Mouse (Mus musculus): ENCODE results near the gene Dlgap1.

Gene Dlgap1

DNA sequence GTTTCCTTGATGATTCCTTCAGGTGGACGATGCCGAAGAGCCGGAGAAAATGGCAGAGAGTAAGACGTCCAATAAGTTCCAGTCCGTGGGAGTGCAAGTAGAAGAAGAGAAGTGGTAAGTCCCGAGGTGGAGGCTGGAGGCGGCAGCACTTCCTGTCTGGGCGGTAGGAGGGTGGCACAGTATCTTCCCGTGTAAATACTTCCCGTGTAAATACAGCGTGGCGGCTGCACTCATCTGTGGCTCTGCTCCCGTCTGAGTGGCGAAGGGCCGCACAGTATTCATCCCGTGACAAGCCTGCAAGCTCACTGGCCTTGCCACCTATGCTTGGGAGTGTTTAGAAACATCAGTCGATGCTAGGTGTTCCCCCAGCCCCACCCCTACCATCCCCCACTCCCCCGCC lies 797.1 kb downstream of the Dlgap1 start:
- DNase-seq, result no peak

DNA sequence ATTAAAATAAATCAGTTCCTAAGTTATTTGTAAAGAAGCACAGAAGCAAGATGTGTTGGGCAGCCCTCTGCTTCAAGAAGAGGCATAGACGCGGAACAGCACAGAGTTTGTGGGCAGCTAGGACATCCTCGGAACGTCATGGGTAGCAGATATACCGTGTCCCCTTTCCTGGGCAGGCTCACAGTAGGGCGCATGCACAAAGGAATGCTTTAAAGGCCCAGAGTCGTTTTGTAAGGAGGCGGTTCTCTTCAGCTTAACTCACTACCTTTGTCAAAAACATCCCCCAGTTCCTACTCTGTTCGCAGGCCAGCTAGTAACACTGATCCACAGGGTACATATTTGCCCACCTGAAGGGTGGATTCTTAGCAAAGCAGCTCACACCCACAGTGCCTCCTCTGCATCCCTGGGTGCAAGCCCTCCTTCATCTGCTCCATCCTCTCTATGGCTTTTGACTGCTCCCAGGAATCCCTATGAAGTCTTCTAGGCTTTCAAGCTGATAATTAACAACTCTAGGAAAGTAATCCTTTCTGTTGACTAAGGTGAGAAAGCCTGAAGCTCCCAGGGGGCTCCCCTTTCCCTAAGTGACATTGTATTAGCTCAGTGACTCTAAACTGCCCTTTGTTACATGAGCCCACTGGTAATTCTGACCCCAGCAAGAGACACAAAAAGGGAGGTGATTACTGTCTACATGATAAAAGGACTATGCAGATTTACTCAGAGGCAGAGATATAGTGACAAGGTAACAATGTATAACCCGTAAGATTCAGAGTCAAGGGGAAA lies 803.4 kb downstream of the Dlgap1 start:
- no peak for DNase-seq

DNA sequence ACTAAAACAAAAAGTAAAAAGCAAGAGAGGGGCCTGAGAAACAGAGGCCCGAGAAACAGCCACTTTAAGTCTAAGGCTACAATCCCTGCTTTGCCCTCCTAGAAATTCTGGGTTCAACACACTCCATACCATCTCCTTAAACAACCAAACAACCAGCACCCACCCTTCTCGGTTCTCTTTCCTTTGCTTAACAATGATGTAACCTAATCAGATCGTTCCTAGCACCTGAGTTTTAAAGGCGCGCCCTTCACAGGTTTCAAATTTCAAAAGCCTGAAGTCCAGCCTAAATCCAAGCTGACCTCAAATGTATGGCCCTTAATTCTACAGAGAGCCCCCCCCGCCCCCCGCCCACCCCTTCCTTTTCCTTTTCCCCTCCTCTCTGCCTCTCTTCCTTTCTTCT lies 810.9 kb downstream of the Dlgap1 start:
- DNase-seq, result no peak

DNA sequence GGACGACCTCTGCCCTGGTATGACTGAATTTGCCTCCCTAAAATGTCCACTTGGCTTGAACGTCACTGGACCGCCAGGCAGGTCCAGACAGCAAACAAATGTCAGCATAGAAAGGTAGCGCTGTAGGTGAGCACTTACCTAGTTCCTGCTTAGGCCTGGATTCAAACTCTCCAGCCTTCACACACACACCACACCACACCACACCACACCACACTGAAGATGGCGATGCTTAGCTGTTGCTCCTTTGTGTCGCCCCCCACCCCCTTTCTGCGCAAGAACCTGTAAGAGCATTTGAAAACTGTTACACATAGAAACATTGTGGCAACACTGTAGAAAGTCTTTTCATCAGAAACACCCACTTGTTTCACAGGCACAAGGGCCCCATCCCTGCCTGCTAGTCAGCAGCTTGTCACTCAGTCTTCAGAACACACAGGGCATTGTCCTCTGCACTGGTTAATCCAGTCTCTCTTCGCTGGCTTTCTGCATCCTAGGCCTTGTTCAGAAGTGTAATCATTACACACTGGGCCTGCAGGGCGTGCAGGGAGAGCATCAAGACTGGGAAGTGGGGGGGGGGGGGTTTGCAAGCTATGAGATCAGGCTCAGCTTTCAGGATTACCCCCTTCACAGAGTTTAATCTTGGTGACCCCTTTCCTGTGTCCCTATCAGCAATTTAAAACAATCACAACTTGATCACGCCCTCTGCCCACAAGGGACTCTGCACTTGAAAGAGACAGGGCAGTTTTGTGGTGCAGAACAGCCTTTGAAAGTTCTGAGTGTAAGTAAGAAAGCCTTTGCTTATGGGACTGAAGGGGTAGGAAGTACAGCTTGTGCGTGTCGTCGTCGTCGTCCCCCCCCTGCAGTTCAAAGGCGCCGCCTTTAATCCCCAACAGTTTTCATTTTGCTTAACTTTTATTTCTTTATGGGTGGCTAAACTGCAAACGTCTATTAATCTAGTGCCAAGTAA lies 812.1 kb downstream of the Dlgap1 start:
- DNase-seq, result no peak

DNA sequence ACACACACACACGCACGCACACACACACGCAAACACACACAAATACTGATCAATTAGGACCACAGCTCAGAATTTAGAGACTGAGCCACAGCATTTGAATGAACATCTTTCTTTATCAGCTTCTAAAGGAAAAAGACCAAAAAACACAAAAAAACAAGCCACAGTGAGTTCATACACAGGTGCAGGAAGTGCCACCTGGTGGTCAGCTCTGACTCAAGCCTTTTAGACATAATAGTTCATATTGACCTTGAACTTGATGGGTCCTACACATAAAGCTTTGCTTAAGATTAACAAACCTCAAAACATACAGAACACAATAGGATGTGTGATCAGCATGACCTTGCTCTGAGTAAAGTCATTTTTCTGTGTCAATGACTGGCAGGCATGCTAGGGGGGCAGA lies 814.4 kb downstream of the Dlgap1 start:
- no peak for DNase-seq

DNA sequence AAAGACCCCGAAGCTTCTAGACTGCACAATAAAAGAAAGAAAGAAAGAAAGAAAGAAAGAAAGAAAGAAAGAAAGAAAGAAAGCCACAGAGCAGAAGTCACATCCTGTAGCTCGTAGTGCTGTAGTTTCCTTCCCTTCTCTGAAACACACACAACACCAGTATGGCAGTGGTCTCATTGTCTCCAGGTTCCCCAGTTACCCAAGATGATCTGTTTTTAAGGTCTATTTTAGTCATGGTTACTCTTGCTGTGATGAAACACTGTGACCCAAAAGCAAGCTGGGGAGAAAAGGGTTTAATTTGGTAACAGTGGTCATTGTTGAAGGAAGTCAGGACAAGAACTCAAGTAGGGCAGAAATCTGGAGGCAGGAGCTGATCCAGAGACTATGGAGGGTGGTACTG lies 818.5 kb downstream of the Dlgap1 start:
- no peak for DNase-seq

DNA sequence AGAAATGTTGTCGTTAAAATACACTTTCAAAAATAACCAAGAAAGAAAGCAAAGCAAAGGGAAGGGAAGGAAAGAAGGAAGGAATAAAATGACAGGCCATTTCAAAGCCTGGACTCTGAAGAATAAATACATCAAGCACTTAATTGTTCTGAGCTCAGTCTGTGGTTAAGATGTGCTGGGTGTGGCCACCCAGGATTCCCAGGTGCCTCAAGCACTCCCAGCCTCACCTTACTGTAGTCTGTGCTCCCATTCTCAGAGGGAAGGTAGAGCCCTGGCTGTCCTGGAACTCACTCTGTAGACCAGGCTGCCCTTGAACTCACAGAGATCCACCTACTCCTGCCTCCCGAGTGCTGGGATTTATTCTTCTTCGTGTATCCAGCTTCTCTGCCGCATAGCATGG lies 821.9 kb downstream of the Dlgap1 start:
- DNase-seq, result no peak

DNA sequence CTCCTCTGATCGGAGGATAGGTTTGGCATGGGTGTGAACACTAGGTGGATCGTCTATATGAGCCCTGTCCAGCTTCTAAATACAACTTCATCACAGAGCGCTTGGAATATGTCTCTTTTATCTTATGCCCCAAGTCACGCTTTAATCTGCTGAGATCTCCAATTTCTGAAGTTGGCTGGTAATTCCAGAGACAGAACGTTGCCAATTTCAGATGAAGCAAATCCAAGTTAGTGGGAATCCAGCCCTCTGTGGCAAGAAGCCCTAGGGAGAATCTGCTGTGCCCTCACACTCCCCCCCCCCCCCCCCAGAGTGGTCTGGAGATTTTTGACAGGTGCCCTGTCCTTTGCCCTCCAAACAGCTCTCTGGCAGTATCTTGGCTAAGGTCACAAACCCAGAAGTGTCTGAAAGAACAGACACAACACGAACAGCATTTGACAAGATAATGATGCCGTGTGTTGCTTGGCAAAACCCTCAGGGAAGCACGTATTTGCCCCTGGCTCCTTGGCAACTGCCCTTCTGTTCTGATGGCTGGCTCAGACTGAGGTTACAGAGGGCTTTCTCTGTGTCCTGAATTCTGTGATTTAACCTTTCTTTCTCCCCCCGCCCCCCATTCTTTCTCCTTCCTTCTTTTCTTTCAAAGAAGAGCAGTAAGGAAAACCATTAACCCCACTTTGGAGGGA lies 822.9 kb downstream of the Dlgap1 start:
- no peak for DNase-seq

DNA sequence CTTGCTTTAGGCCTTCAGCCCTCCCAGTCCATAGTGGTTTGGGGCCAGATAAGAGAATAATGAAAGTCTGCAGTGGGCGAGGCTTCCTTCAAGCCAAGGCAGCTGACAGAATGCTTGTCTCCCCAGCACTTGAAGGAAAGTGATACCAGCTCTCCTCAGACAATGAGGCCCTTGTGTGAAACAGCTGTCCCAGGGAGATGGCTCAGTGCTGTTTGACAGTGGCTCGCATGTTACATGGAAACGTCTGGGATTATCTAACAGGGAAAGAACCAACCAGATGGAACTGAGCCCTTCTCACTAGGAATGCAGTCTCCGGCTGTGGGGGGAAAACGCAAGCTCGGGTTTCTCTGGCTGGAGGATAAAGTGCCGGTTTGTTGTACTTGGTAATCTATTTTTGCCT lies 825.4 kb downstream of the Dlgap1 start:
- DNase-seq, result no peak

DNA sequence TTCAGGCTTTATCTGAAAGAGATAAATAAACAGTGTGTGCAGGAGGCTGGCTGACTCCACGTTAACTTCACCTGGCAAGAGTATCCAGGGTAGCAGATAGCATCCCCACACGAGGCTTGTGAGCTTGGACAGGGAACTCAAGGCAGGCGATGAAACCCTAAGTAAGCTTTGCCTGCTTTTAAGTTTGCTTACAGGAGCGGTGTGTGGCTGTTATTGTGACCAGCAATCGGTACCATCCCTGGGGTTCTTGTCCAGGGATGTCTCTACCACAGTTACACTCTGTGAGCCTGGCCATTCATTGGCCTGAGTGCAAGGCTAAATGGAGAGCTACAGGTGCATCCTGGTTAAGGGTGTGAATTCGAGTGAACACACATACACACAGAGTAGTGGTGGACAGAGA lies 825.8 kb downstream of the Dlgap1 start:
- no peak for DNase-seq

DNA sequence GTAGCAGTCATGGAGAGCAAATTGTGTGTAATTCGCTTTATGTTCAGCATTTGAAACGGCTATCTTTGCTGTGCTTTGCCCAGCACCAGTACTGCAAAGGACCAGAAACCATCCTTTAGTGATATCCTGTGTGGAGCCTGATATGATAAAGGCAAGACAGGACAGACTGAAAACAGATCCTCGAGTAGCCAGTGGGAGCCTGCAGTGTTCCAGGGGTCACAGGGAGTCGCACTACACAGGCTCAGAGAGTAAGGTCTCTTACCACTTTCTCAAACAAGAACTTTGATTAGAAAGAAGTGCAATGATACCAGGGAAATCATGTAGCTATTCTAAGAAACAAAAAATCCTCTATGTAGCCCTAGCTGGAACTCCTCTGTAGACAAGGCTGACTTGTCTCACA lies 826.3 kb downstream of the Dlgap1 start:
- DNase-seq, result no peak

DNA sequence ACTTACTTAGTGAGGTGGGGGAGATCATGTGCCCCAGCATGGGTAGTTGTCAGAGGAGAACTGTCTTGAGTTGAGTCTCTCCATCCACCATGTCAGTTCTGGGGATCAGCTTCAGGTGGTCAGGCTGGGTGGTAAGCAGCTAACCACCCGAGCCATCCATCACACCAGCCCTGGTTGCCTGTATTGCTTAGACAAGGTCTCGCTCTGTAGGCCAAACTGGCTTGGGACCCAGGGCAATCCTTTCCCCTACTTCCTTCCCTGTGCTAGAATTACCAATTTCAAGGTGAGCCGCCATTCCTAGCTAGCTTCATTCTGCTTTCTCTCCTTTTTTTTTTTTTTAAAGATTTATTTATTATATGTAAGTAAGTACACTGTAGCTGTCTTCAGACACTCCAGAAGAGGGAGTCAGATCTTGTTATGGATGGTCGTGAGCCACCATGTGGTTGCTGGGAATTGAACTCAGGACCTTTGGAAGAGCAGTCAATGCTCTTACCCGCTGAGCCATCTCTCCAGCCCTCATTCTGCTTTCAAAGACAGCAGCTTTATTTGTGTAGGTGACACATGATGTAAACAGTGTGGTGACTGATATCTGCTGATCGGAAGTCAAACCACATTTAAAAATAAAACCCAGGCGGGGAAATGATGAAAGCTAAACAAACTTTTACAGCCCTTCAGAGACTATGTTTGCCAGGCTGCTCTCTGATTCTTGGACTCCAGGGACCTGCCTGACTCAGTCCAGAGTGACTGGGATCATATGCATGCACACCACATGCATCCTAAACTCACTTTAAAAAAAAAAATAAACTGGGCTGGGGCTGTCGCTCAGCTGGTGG lies 828.3 kb downstream of the Dlgap1 start:
- DNase-seq, result no peak

DNA sequence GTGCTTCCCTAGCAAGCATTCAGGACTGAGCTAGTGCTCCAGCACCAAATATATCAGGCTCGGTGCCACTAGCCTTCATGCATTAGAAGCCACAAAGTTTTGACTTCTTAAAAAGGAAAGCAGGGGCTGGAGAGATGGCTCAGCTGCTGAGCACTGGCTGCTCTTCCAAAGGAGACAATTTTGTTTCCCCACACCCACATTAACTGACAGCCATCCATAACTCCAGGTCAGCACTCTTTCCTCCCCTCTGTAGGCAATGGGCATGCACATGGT lies 828.8 kb downstream of the Dlgap1 start:
- no peak for DNase-seq

DNA sequence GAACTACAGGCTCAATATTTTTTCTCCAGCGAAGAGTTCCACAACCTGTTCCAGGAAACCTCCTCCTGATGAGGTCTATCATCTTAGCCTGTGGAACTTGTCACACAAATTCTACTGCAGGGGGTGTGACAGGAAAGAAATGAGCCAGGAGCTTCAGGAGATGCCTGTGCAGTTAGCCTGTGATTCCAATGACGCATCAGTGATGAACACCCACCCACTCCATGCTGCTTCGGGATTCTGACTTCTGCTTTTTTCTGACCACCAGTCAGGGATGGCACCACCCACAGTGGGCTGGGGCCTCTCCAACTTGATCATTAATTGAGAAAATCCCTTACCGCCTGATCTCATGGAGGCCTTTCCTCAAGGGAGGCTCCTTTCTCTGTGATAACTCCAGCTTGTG lies 830.4 kb downstream of the Dlgap1 start:
- no peak for DNase-seq

DNA sequence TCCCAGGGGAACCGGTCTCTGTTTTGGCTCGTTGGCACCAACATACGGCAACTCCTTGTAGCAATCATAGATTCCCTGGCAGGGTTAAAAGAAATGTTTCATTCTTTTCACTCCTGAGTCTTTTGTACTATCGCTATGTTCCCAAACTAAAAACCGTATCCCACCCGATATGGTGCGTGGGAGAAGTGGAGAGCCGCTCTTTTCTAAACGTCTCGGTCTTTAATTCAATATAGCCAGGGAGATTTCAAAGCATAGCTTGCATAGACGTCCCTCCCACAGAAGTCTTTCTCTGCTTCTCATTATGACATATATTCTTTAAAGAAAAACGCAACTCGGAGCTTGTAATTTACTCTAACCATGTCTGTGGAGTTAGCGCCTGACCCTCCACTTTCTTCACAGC lies 833.1 kb downstream of the Dlgap1 start:
- no peak for DNase-seq

DNA sequence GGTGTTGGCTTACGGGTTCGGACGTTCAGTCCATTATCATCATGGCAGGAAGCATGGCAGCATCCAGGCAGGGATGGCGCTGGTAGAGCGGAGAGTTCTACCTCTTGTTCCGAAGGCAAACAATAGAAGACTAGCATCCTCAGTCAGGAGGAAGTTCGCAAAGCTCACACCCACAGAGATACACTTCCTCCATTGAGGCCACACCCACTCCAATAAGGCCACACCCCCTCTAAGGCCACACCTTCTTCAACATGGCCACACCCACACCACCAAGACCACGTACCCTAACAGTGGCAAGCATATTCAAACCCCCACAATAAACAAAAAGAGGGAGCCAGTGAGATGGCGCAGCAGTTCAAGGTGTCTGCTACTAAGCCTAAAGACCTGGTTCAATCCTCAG lies 837.0 kb downstream of the Dlgap1 start:
- no peak for DNase-seq

DNA sequence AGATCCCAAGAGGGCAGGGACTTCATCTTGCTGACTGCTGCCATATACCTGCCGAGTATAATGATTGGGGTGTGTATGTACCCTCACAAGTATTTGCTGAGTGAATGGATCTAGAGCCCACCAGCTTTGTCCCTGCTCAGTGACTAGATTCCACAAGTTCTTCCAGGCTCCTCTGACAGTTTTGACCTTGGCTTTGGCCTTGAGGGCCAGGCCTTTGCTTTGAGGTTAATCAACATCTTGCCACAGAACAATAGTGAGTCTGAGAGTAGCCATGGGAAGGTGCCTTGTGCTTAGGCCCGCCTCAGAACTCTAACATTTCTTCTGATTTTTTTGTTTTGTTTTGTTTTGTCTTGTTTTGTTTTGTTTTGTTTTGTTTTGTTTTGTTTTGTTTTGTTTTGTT lies 837.7 kb downstream of the Dlgap1 start:
- DNase-seq, result no peak

DNA sequence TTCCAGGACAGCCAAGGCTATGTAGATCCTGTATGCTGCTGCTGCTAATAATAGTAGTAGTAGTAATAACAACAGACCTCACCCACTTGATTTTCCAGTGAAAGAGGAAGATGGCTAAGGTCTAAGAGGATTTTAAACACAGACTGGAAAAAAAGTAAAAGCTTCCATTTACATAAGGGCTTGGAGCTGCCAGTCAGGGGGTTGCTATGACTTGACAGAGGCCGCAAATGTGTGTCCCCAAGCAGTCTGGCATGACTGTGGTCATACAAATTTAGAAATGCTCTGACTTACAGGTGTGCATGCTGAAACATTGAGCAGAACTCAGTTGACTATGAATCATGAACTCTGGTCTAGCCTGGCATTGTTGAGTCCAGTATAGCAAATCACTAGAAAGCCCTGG lies 839.0 kb downstream of the Dlgap1 start:
- no peak for DNase-seq

DNA sequence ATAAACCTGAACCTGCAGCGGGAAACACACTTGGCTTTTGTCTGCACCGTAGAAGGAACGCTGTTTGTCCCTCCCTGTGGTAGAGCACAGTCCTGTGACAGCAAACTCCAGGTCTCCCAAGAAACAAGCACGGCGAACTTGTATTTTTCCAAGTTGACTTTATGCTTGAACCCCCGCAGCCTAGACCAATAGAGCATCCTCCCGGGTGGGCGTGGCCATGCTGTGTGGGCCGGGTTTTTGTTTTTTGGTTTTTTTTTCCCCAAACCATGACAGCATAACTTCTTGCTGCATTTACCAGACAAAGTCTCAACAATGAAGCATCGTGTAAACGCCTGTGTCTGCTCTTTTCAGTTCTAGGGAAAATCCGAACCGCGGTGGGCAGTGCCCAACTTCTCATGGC lies 840.0 kb downstream of the Dlgap1 start:
- no peak for DNase-seq

DNA sequence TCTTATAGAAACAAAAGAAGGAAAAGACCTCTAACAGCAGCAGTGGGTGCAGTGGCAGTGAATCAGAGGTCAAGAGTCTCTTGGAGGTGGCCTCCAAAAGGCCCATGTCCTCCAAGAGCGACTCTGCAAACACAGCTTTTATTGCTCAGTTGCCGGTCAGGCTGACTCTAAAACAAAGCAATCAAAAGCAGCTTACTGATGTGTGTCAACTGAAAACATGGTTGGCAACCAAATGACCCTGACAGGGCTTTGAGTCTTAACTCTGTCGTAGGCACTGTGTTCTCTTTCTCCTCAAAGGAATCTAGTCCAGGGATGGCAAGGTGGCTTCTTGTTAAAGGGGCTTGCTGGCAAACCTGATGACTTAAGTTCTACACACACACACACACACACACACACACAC lies 840.9 kb downstream of the Dlgap1 start:
- DNase-seq, result peak in 1 of 2 experiments; percentile 20

DNA sequence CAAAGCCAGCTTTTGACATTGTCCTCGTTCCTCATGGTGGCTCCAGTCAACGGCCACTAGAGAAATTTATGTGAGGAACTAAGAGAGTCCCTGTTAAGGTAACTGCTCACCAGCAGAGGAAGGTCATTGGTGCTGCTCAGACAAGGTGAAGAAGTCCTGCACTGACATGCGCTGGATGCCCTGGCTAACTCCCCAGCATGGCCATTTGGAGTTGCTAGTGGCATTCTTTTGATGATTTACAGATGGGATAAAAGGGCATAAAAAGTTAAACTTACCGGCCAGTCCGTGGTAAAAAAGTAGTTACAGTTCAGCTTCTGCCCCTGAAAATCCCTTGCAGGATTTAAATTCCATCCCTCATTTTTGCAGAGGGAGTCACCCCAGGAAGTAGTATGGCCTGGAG lies 841.9 kb downstream of the Dlgap1 start:
- no peak for DNase-seq

DNA sequence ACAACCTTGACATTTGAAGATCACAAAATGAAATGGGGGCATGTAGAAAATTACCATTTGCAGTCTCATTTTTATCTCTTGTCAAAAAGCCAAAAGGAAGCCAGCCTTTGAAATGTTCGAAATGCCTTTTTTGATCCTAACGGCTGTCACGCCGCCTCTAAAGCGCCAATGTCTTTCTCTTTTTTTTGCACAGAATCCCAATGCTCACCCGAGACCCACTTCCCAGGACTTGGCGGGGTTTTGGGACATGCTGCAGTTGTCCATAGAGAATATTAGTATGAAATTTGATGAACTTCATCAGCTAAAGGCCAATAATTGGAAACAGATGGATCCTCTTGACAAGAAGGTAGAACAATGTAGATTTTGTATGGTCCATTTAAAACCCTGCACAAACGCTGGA lies 846.1 kb downstream of the Dlgap1 start:
- no peak for DNase-seq

DNA sequence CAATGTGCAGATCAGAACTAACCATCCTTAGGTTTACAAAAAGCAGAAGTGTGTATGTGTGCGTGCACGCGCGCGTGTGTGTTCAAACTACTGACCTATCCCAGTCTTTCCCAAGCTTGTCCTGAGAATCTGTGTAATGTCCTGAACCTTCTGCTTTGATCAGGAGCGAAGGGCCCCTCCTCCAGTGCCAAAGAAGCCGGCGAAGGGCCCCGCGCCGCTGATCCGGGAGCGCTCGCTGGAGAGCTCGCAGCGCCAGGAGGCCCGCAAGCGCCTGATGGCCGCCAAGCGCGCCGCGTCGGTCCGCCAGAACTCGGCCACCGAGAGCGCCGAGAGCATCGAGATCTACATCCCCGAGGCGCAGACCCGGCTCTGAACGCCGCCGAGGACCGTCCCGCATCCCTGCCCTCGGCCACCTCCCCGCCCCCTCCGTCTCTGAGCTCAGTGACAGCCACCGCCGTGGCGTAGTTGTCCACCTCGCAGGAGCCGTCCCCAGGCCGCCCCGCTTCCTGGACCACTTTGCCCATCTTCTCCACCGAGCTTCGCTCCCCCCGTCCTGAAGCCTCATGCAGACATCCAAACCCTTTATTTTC lies 849.1 kb downstream of the Dlgap1 start:
- DNase-seq, result no peak
